Mouse (Mus musculus): Measurements from ENCODE around the gene Atp1b1. TPM values are rescaled to one million over a fixed set of nuclear protein-coding genes. Genes with fewer than 3 reads are reported as not detected.

The Atp1b1 gene
- polyA plus RNA-seq, 1 experiment from 2014 or later = 20.3 TPM

DNA sequence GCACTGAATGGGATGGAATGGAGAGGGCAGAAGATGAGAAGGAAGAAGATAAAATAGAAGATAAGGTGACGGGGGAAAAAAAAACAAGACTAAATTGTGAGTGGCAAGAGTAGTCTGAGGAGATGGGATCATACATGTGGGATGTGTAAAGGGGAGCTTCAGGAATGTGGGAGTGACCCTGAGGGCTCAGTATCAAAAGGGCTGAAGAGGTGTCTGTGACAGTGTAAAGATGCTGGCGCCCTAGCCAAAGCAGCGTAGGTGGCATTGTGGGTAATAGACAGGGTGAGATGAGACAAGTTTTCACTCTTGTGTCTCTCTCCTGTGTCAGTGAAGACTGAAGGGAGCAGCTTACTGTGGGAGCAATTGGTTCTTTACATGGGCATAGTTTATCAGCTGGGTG is 58.6 kb downstream of the Atp1b1 start:
- Histone ChIP-seq H3K4me2 (ENCODE audit: low read depth, low read length) (no peak overlapping the region), H3K9ac (ENCODE audit: low read depth, low read length) (no peak overlapping the region), H3K27me3 (ENCODE audit: control insufficient read depth, insufficient read depth, low read depth, low read length) (no peaks in the 10 kb centered on the region), H3K27ac (ENCODE audit: low read length) (no peak overlapping the region), H3K4me1 (ENCODE audit: control insufficient read depth, low read depth, low read length) (no peaks in the 10 kb centered on the region), H3K36me3 (ENCODE audit: control insufficient read depth, insufficient read depth) (no peaks in the 10 kb centered on the region), H3K4me3 (ENCODE audit: low read depth, low read length) (no peak overlapping the region), H3K9me3 (replicated peaks; ENCODE audit: control insufficient read depth, low read length) (no peaks in the 10 kb centered on the region)
- WGBS (ENCODE audit: insufficient replicate concordance) = 83% methylated on average over 3 of the region's 3 CpGs
- no peak for ATAC-seq (ENCODE audit: low read depth)

DNA sequence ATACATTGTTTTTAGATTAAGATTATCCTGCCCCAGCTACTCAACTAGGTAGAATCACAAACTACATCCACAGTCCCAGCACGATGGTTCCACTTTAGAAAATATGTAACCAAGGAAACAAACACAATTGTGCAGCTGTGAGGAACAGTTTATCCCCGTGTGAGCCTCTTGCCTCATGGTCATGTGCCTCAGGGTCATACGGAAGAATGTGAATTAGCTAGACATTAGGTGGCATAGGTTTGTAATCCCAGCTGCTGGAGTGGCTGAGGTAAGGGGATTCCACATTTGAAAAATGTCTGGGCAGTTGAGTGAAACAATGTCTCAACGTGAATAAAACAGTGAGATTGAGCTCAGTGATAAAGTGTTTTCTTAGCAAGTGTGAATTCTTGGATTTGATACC is 60.5 kb downstream of the Atp1b1 start:
- H3K27ac ChIP-seq (ENCODE audit: low read length) = no peak overlapping the region
- no peak for ATAC-seq (ENCODE audit: low read depth)
- 51% methylated on average over 4 of the region's 4 CpGs for WGBS (ENCODE audit: insufficient replicate concordance)
- no peaks in the 10 kb centered on the region for H3K27me3 ChIP-seq (ENCODE audit: control insufficient read depth, insufficient read depth, low read depth, low read length)
- no peak overlapping the region for H3K4me3 ChIP-seq (ENCODE audit: low read depth, low read length)
- no peaks in the 10 kb centered on the region for H3K9me3 ChIP-seq (replicated peaks; ENCODE audit: control insufficient read depth, low read length)
- H3K4me2 ChIP-seq (ENCODE audit: low read depth, low read length) = no peak overlapping the region
- H3K36me3 ChIP-seq (ENCODE audit: control insufficient read depth, insufficient read depth) = no peaks in the 10 kb centered on the region
- no peak overlapping the region for H3K9ac ChIP-seq (ENCODE audit: low read depth, low read length)
- H3K4me1 ChIP-seq (ENCODE audit: control insufficient read depth, low read depth, low read length) = no peaks in the 10 kb centered on the region

DNA sequence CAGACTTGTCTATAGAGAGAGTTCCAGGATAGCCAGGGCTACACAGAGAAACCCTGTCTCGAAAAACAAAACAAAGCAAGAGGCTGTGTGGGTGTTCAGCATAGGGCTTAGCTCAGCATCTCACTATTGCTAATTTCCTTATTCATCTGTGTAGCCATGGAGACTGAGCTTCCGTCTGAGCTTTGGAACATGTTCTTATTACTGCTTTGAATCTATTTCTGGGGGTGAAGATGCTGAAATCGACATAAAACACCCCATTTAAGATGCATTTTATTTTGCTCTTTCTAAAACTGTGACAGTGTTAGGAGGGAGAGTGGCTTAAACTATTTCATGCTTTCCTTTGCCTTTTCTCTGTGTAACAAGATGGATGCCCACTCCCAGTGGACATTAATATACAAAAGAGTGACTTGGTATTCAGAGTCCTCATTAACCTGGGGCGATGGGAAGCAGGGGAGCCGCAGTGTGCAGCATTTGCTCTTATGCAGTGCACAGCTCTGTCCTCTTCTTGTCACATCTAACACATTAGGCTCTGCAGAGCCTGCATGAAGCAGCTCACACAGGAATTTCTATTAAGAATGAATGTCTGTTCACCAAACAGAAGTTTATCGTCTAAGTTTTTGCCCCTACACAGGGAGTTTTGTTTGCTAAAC is 62.9 kb downstream of the Atp1b1 start:
- Histone ChIP-seq H3K4me2 (ENCODE audit: low read depth, low read length) (no peak overlapping the region), H3K27me3 (ENCODE audit: control insufficient read depth, insufficient read depth, low read depth, low read length) (no peaks in the 10 kb centered on the region), H3K9me3 (replicated peaks; ENCODE audit: control insufficient read depth, low read length) (no peaks in the 10 kb centered on the region), H3K4me1 (ENCODE audit: control insufficient read depth, low read depth, low read length) (no peaks in the 10 kb centered on the region), H3K9ac (ENCODE audit: low read depth, low read length) (no peak overlapping the region), H3K27ac (ENCODE audit: low read length) (no peak overlapping the region), H3K4me3 (ENCODE audit: low read depth, low read length) (no peak overlapping the region), H3K36me3 (ENCODE audit: control insufficient read depth, insufficient read depth) (no peaks in the 10 kb centered on the region)
- ATAC-seq (ENCODE audit: low read depth) = no peak
- 74% methylated on average over 6 of the region's 6 CpGs for WGBS (ENCODE audit: insufficient replicate concordance)

GRCm38 (mm10) chr1:164392176-164392575 is 66.0 kb downstream of the Atp1b1 start:
- 55% methylated on average over 3 of the region's 3 CpGs for WGBS (ENCODE audit: insufficient replicate concordance)
- Histone ChIP-seq H3K9me3 (replicated peaks; ENCODE audit: control insufficient read depth, low read length) (no peaks in the 10 kb centered on the region), H3K4me2 (ENCODE audit: low read depth, low read length) (no peak overlapping the region), H3K4me3 (ENCODE audit: low read depth, low read length) (no peak overlapping the region), H3K27me3 (ENCODE audit: control insufficient read depth, insufficient read depth, low read depth, low read length) (no peaks in the 10 kb centered on the region), H3K36me3 (ENCODE audit: control insufficient read depth, insufficient read depth) (no peaks in the 10 kb centered on the region), H3K27ac (ENCODE audit: low read length) (no peak overlapping the region), H3K9ac (ENCODE audit: low read depth, low read length) (no peak overlapping the region), H3K4me1 (ENCODE audit: control insufficient read depth, low read depth, low read length) (no peaks in the 10 kb centered on the region)
- ATAC-seq (ENCODE audit: low read depth) = no peak

DNA sequence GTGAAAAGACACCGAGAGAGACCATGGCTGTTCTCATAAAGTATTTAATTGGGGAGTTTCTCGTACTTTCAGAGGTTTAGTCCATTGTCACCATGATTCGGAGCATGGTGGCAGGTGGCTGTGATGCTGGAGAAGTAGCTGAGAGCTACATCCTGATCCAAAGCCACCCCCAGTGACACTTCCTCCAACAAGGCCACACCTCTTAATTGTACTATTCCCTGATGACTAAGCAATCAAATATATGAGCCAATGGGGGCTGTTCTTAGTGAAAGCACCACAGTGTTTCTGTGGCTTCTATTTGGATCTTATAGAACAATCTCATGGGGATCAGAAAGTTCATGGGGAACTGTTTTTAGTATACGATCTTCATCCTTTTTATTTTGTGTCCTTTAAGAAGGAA is 68.4 kb downstream of the Atp1b1 start:
- no peak overlapping the region for H3K27ac ChIP-seq (ENCODE audit: low read length)
- 70% methylated on average over 4 of the region's 4 CpGs for WGBS (ENCODE audit: insufficient replicate concordance)
- no peak for ATAC-seq (ENCODE audit: low read depth)

More for the DNA sequence above, 68.4 kb downstream of the Atp1b1 start:
- Histone ChIP-seq H3K4me2 (ENCODE audit: low read depth, low read length) (no peak overlapping the region), H3K4me3 (ENCODE audit: low read depth, low read length) (no peak overlapping the region), H3K4me1 (ENCODE audit: control insufficient read depth, low read depth, low read length) (no peaks in the 10 kb centered on the region), H3K36me3 (ENCODE audit: control insufficient read depth, insufficient read depth) (no peaks in the 10 kb centered on the region), H3K9me3 (replicated peaks; ENCODE audit: control insufficient read depth, low read length) (no peaks in the 10 kb centered on the region), H3K27me3 (ENCODE audit: control insufficient read depth, insufficient read depth, low read depth, low read length) (no peaks in the 10 kb centered on the region), H3K9ac (ENCODE audit: low read depth, low read length) (no peak overlapping the region)

Other genes starting within 250 kb of the Atp1b1 start
- 28.4 and 32.5 TPM in 2 replicates for gene Slc19a2, start 209.3 kb downstream of the Atp1b1 start, polyA plus RNA-seq (2015; fragmentation: Nextera tagmentation; extraction: Ambion mirVana)
- gene Ccdc181, start 182.8 kb downstream of the Atp1b1 start, polyA plus RNA-seq (2015; fragmentation: Nextera tagmentation; extraction: Ambion mirVana) = 2.1 and 2.6 TPM in 2 replicates
- gene Nme7, start 154.2 kb downstream of the Atp1b1 start, polyA plus RNA-seq (2015; fragmentation: Nextera tagmentation; extraction: Ambion mirVana) = 8.5 and 9.4 TPM in 2 replicates
- gene Blzf1, start 150.9 kb downstream of the Atp1b1 start, polyA plus RNA-seq (2015; fragmentation: Nextera tagmentation; extraction: Ambion mirVana) = 8.8 and 9.1 TPM in 2 replicates